Mouse (Mus musculus): ENCODE results near the gene Elovl4. TPM values are rescaled to one million over a fixed set of nuclear protein-coding genes. Genes with fewer than 3 reads are reported as not detected.

The Elovl4 gene
- polyA plus RNA-seq, 1 experiment from 2014 or later = 2.9 TPM

Other genes with a start within 250 kb of the Elovl4 start
- 17.1 and 18.5 TPM in 2 replicates for gene Ttk, start 28.4 kb upstream of the Elovl4 start, polyA plus RNA-seq (2015; fragmentation: Nextera tagmentation; extraction: Ambion mirVana)
- gene Bckdhb, start 118.9 kb upstream of the Elovl4 start, polyA plus RNA-seq (2015; fragmentation: Nextera tagmentation; extraction: Ambion mirVana) = 43.3 and 50.0 TPM in 2 replicates

Data from heart, embryonic 13.5 days (tissue).